Mouse (Mus musculus) intestine, embryonic 15.5 days (tissue): ENCODE results near the gene Mtmr12. TPM values are rescaled to one million over a fixed set of nuclear protein-coding genes. Genes with fewer than 3 reads are reported as not detected.
A peak's percentile ranks its signal among the peaks of the same experiment; 100 is the strongest.

Source experiments
- ATAC-seq: fragments of 200-750 bp; cut with Nextera tagmentation; 2 replicates; pipeline ENCODE4 v1.8.0; 2017; ENCODE audit warnings: moderate TSS enrichment, moderate library complexity
- H3K27ac ChIP-seq: fragments of 300-500 bp; sonication (generic); 2 replicates; pipeline ENCODE4 v1.5.1; 2015; ENCODE audit warnings: mild to moderate bottlenecking, inconsistent platforms
- H3K27me3 ChIP-seq: fragments of 300-500 bp; sonication (generic); replicated peaks from 2 replicates; pipeline ENCODE4 v1.6.1; 2015; ENCODE audit warnings: inconsistent platforms
- H3K36me3 ChIP-seq: fragments of 300-500 bp; sonication (generic); 2 replicates; pipeline ENCODE4 v1.6.1; 2015; ENCODE audit warnings: inconsistent platforms
- H3K4me1 ChIP-seq: fragments of 300-500 bp; sonication (generic); replicated peaks from 2 replicates; pipeline ENCODE4 v1.6.1; 2015; ENCODE audit warnings: inconsistent platforms
- H3K4me2 ChIP-seq: fragments of 300-500 bp; sonication (generic); replicated peaks from 2 replicates; pipeline ENCODE4 v1.6.1; 2015; ENCODE audit warnings: mild to moderate bottlenecking, inconsistent platforms
- H3K4me3 ChIP-seq: fragments of 300-500 bp; sonication (generic); replicated peaks from 2 replicates; pipeline ENCODE4 v1.5.1; 2015; ENCODE audit warnings: inconsistent platforms
- H3K9ac ChIP-seq: fragments of 300-500 bp; sonication (generic); 2 replicates; pipeline ENCODE4 v1.6.1; 2015; ENCODE audit warnings: inconsistent platforms
- H3K9me3 ChIP-seq: fragments of 300-500 bp; sonication (generic); 2 replicates; pipeline ENCODE4 v1.6.1; 2016; ENCODE audit warnings: inconsistent platforms
- WGBS: fragments of 180-500 bp; shearing (Covaris S2); methylation state at CpG from one replicate; pipeline ENCODE4 v1.1.7; 2015; 5-methylcytosine and 5-hydroxymethylcytosine counted together
- polyA plus RNA-seq: library from polyadenylated mRNA; unstranded; fragments of >200 nt; fragmentation: Nextera tagmentation; extraction: Ambion mirVana; gene quantifications from 2 replicates; pipeline ENCODE4 v1.2.1, GENCODE M21; 2015

Gene Mtmr12
- polyA plus RNA-seq, 1 experiment from 2014 or later: 16.6 TPM

DNA sequence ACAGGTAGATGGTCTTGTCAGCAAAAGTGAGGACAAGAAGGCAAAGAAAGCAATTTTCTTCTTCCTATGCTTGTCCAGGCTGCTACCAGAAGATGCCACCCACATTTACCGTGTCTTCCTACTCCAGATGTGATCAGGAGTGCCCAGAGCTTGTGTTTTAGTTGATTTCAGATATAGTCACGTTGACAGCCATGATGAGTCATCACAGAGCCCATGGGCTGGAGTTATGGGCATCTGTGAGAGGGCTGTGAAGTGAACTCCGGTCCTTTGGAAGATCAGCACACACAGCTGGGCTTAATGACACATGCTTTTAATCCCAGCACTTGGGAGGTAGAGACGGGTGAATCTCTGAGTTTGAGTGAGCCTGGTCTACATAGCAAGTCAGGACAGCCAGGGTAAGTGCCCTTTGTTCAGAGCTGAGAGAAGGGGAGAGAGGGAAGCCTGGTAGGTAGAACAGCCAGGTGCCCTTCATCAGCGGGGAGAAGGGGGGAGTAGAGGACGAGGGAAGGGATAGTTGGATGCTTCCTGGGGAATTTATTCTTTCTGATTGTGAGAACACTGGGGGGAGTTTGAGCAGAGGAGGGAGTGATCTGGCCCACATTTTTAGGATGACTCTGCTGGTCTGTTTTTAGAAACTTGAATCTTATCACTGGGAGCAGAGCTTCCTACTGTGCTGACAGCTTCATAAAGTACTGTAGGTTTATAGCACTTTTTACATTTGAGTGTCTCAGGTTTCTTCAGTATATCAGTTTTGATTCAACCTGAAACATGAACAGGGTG lies 40.9 kb downstream of the Mtmr12 start:
- H3K27me3 ChIP-seq: no peaks in the 10 kb centered on the region
- H3K27ac ChIP-seq: no peak overlapping the region
- H3K9me3 ChIP-seq: no peaks in the 10 kb centered on the region
- no peak overlapping the region for H3K4me3 ChIP-seq
- 0 out of 2 replicates have a peak, but pooled peaks have one; percentile 31 for ATAC-seq
- no peak overlapping the region for H3K9ac ChIP-seq
- H3K4me2 ChIP-seq: no peak overlapping the region
- WGBS: 60% methylated on average over 6 of the region's 6 CpGs
- H3K4me1 ChIP-seq: 0 out of 2 replicates have a peak, but pooled peaks cover 3% of the 10 kb centered on the region
- peaks cover 6% of the 10 kb centered on the region; the same call in 1 of the 2 replicates for H3K36me3 ChIP-seq

DNA sequence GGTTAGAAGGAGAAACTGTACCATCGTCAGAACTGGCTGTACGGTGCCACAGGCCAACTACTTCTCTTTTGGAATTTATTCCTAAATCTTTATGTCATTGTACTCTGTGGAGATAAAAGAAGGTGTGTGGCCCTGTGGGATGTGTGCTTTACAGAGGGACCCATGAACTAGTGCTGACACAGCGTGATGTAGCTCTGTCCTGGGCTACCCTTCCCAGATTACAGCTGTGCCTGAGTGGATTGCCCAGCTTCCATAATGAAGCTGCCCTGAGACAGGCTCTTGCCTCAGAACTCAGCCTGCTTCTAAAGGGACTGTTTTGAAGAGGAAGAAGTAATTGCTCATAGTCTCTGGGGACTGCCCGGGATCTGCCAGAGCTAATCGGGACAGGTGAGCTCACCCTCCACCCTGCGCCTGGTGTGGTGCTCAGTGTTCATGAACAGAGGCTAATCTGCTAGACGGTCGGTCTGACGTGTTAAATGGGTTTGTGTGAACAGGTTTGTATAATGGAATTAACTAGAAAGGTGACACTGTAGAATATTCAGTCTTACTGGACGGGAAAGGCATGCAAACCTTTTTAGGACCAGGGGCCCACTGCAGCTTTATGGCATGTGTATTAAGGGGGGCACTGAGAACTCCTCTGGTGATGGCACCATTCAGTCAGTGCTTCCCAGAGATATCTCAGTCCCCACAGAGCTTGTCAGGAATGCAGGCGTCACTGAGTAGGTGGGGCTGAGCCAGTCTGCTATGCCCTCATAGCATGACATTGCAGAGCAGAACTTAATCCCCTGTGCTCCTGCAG lies 41.7 kb downstream of the Mtmr12 start:
- Histone ChIP-seq H3K27ac (no peak overlapping the region), H3K4me3 (no peak overlapping the region), H3K9ac (no peak overlapping the region), H3K27me3 (no peaks in the 10 kb centered on the region), H3K4me1 (0 out of 2 replicates have a peak, but pooled peaks cover 3% of the 10 kb centered on the region), H3K36me3 (peaks cover 10% of the 10 kb centered on the region), H3K4me2 (no peak overlapping the region), H3K9me3 (no peaks in the 10 kb centered on the region)
- WGBS: 76% methylated on average over 11 of the region's 11 CpGs
- ATAC-seq: no peak

DNA sequence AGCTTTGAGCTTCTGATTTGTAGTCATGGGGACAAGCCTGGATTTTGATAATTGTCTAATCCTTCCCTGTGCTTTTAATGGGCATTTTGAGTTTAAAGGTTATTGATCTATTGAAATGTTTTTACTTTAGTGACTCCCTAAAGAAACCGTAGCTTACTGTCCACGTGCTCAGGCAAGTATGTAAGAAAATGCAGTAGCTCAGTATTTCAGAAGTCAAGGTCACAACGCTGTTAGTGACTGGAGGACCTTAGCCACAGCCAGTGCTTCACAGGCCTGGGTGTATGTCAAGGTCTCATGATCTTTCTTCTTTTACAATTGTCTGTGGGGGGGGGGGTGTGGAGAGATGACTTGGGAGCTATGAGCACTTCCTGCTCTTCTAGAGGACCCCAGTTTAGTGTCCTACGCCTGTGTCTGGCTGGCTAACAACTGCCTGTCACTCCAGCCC lies 42.4 kb downstream of the Mtmr12 start:
- Histone ChIP-seq H3K4me1 (0 out of 2 replicates have a peak, but pooled peaks cover 3% of the 10 kb centered on the region), H3K9ac (no peak overlapping the region), H3K9me3 (no peaks in the 10 kb centered on the region), H3K27me3 (no peaks in the 10 kb centered on the region), H3K4me3 (no peak overlapping the region), H3K36me3 (peaks cover 16% of the 10 kb centered on the region), H3K27ac (no peak overlapping the region), H3K4me2 (no peak overlapping the region)
- 84% methylated on average over 4 of the region's 4 CpGs for WGBS
- ATAC-seq: no peak

DNA sequence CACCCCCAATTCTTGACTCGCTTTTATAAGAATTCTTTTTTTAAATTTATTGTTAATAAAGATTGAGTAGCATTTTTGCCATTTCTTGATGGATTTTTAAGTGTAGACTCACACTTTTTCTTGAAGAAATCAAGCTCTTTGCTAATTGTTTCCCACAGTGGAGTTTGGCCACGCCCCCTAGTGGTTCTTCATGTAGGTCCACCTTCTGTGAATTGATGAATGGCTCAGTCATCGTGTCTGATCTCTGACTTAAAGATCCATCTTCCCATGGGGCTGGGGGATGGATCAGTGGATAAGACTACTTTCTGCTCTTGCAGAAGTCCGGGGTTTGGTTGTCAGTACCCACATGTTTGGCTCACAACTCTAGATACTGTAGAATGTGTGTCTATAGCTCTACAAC lies 43.5 kb downstream of the Mtmr12 start:
- ATAC-seq: no peak
- H3K4me3 ChIP-seq: no peak overlapping the region
- no peak overlapping the region for H3K27ac ChIP-seq
- no peak overlapping the region for H3K4me2 ChIP-seq
- no peaks in the 10 kb centered on the region for H3K9me3 ChIP-seq
- no peak overlapping the region for H3K9ac ChIP-seq
- H3K27me3 ChIP-seq: no peaks in the 10 kb centered on the region
- 0 out of 2 replicates have a peak, but pooled peaks cover 3% of the 10 kb centered on the region for H3K4me1 ChIP-seq
- H3K36me3 ChIP-seq: peaks cover 20% of the 10 kb centered on the region
- WGBS: 65% methylated on average over 4 of the region's 4 CpGs

DNA sequence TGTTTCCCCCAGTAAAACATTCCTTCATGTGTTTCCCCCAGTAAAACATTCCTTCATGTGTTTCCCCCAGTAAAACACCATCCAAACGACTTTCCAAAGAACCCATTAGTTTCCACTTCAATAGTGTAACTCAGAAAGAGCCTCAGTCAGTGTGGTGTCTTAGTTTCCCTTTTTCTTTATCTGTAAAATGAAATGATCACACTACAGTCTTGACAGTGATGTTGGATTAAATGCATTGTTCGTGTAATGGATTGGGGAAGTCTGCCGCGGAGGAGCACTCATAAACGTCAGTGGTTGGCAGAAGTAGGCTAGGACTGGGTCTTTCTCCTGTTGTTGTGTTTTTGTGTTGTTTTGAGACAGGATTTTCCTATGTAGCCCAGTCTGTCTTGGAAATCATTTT lies 45.5 kb downstream of the Mtmr12 start:
- H3K4me2 ChIP-seq: no peak overlapping the region
- WGBS: 80% methylated on average over 5 of the region's 5 CpGs
- H3K27me3 ChIP-seq: no peaks in the 10 kb centered on the region
- no peak overlapping the region for H3K9ac ChIP-seq
- no peaks in the 10 kb centered on the region for H3K9me3 ChIP-seq
- ATAC-seq: no peak
- no peak overlapping the region for H3K27ac ChIP-seq
- H3K4me3 ChIP-seq: no peak overlapping the region
- H3K36me3 ChIP-seq: peaks cover 20% of the 10 kb centered on the region
- H3K4me1 ChIP-seq: 0 out of 2 replicates have a peak, but pooled peaks cover 3% of the 10 kb centered on the region

DNA sequence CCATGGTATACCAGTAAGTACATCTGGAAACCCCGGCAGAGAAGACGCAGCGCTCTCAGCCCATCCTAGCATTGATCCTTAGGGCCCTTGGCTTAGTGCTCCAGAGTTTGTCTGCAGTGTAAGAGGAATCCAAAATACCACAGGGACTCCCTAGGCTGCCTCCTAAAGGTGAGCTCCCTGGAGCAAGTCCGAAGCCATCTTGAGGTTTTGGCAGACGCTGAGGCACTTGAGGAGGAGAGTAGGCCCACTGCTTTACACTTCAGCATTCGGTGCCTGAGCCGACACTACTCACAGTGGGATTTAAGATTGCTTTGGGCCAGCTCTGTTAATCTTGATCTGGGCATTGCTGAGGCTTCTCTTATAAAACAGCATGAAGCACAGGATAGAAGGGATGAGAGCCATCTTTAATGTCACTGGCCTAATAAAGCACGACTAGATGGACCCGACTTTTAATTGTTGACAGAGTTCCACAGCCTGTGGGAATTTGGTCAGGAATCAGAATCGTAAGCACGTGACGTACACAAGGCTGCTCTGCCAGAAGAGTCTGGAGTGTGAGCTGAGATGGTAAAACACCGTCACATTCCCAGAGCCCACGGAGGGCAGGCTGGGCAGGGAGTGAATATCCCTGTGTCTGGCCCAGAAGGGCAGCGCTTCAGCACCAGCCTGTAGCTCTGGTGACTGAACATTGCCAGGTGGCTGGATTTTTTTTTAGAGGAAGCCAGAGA lies 46.8 kb downstream of the Mtmr12 start:
- no peak overlapping the region for H3K9ac ChIP-seq
- no peak for ATAC-seq
- no peaks in the 10 kb centered on the region for H3K27me3 ChIP-seq
- no peaks in the 10 kb centered on the region for H3K9me3 ChIP-seq
- peaks cover 17% of the 10 kb centered on the region for H3K36me3 ChIP-seq
- H3K4me3 ChIP-seq: no peak overlapping the region
- 92% methylated on average over 15 of the region's 15 CpGs for WGBS
- H3K4me2 ChIP-seq: no peak overlapping the region
- no peak overlapping the region for H3K27ac ChIP-seq
- no peaks in the 10 kb centered on the region for H3K4me1 ChIP-seq

- WGBS: 91% methylated on average over 2 of the region's 2 CpGs
- no peak overlapping the region for H3K4me3 ChIP-seq
- ATAC-seq: no peak
- H3K27me3 ChIP-seq: no peaks in the 10 kb centered on the region
- no peak overlapping the region for H3K9ac ChIP-seq
- peaks cover 14% of the 10 kb centered on the region for H3K36me3 ChIP-seq
- H3K27ac ChIP-seq: no peak overlapping the region
- H3K4me1 ChIP-seq: no peaks in the 10 kb centered on the region
- no peaks in the 10 kb centered on the region for H3K9me3 ChIP-seq
- H3K4me2 ChIP-seq: no peak overlapping the region
Observed at GRCm38 (mm10) chr15:12252141-12252489, 47.3 kb downstream of the Mtmr12 start.

GRCm38 (mm10) chr15:12257730-12258494 lies 53.1 kb downstream of the Mtmr12 start:
- no peak overlapping the region for H3K9ac ChIP-seq
- 93% methylated on average over 16 of the region's 16 CpGs for WGBS
- no peak overlapping the region for H3K4me3 ChIP-seq
- no peaks in the 10 kb centered on the region for H3K27me3 ChIP-seq
- no peak overlapping the region for H3K27ac ChIP-seq
- ATAC-seq: no peak
- H3K4me2 ChIP-seq: no peak overlapping the region
- H3K9me3 ChIP-seq: no peaks in the 10 kb centered on the region
- peaks cover 24% of the 10 kb centered on the region for H3K36me3 ChIP-seq
- no peaks in the 10 kb centered on the region for H3K4me1 ChIP-seq

DNA sequence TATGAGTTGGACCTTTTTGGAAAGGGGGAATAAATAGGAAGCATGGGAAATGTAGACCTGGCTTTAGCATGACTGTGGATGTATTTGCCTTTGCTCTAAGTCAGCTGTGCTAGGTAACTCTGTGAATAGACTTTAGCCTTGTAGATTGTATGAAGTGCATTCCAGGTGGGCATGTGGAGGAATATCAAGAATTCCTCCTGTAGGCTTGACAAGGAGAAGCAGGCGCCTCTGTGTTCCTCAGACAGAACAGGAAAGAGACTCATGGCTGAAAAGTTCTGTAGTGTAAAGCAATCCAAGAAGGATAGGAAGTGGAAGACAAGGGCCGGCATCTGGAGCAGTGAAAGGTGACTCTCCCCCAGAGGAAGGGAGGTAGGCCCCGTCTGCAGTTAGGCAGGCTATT lies 58.2 kb downstream of the Mtmr12 start:
- Histone ChIP-seq H3K27me3 (no peaks in the 10 kb centered on the region), H3K4me2 (no peak overlapping the region), H3K27ac (no peak overlapping the region), H3K4me1 (no peaks in the 10 kb centered on the region), H3K9me3 (no peaks in the 10 kb centered on the region), H3K36me3 (peaks cover 46% of the 10 kb centered on the region), H3K4me3 (no peak overlapping the region), H3K9ac (no peak overlapping the region)
- no peak for ATAC-seq
- WGBS: 67% methylated on average over 3 of the region's 3 CpGs

- WGBS: 70% methylated on average over 8 of the region's 8 CpGs
- Histone ChIP-seq H3K9ac (no peak overlapping the region), H3K36me3 (peaks cover 52% of the 10 kb centered on the region), H3K27me3 (no peaks in the 10 kb centered on the region), H3K4me3 (no peak overlapping the region), H3K4me1 (no peaks in the 10 kb centered on the region), H3K4me2 (no peak overlapping the region), H3K27ac (no peak overlapping the region), H3K9me3 (no peaks in the 10 kb centered on the region)
- no peak for ATAC-seq
Observed at GRCm38 (mm10) chr15:12266460-12266859, 61.6 kb downstream of the Mtmr12 start.

DNA sequence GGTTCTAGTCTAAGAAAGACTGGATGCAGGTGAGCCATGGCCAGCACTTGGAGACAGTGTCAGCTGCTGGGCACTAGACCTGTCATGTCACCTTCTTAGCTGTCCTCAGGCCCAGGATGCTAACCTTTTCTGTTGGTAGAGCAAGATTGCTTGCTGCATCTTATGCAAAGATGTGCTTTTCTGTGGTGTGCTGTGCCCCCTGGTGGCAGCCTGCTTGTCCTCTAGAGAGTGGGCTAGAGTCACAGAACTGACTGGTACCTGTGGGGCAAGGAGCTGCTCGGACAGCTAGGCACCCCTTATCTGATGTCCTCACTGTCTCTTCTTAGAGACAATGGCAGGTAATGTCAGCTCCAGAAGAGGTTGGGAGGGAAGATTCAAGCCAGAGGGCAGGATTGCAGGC lies 63.2 kb downstream of the Mtmr12 start:
- peaks cover 38% of the 10 kb centered on the region for H3K36me3 ChIP-seq
- H3K27me3 ChIP-seq: no peaks in the 10 kb centered on the region
- H3K4me1 ChIP-seq: no peaks in the 10 kb centered on the region
- H3K9me3 ChIP-seq: no peaks in the 10 kb centered on the region
- H3K4me3 ChIP-seq: no peak overlapping the region
- 55% methylated on average over 1 of the region's 1 CpGs for WGBS
- ATAC-seq: peak; percentile 75
- no peak overlapping the region for H3K4me2 ChIP-seq
- no peak overlapping the region for H3K27ac ChIP-seq
- no peak overlapping the region for H3K9ac ChIP-seq
